Mouse (Mus musculus): ENCODE measurements around the gene Ssc4d. TPM values are rescaled to one million over a fixed set of nuclear protein-coding genes. Genes with fewer than 3 reads are reported as not detected.

The Ssc4d gene
- polyA plus RNA-seq, 1 experiment from 2014 or later: 3.8 TPM

- H3K4me2 ChIP-seq: no peak overlapping the region
- no peaks in the 10 kb centered on the region for H3K27me3 ChIP-seq (ENCODE audit: insufficient read depth, low read length)
- peaks cover 3% of the 10 kb centered on the region; the same call in 1 of the 2 replicates for H3K4me1 ChIP-seq (ENCODE audit: insufficient read depth)
- peaks cover 85% of the 10 kb centered on the region for H3K36me3 ChIP-seq (ENCODE audit: insufficient read depth)
- no peak overlapping the region for H3K9ac ChIP-seq
- H3K9me3 ChIP-seq (ENCODE audit: low read depth, low read length): no peaks in the 10 kb centered on the region
- no peak for DNase-seq
- no peak for ATAC-seq (ENCODE audit: insufficient read depth)
- no peak for TF ChIP-seq CTCF (IDR thresholded peaks at IDR 0.05; ENCODE audit: low read depth)
- H3K27ac ChIP-seq (ENCODE audit: low read depth): no peak overlapping the region
- no peak overlapping the region for H3K4me3 ChIP-seq (ENCODE audit: low read depth, low read length)
- 91% methylated on average over 5 of the region's 5 CpGs for WGBS
These were observed 56.3 kb downstream of the Ssc4d start for GRCm38 (mm10) chr5:135918059-135918437.

- no peaks in the 10 kb centered on the region for H3K27me3 ChIP-seq (ENCODE audit: insufficient read depth, low read length)
- H3K27ac ChIP-seq (ENCODE audit: low read depth): no peak overlapping the region
- TF ChIP-seq CTCF (IDR thresholded peaks at IDR 0.05; ENCODE audit: low read depth): peak; percentile 46
- peaks cover 3% of the 10 kb centered on the region; the same call in 1 of the 2 replicates for H3K4me1 ChIP-seq (ENCODE audit: insufficient read depth)
- H3K4me2 ChIP-seq: no peak overlapping the region
- no peak for DNase-seq
- no peaks in the 10 kb centered on the region for H3K9me3 ChIP-seq (ENCODE audit: low read depth, low read length)
- ATAC-seq (ENCODE audit: insufficient read depth): no peak
- WGBS: 92% methylated on average over 8 of the region's 8 CpGs
- no peak overlapping the region for H3K9ac ChIP-seq
- peaks cover 82% of the 10 kb centered on the region for H3K36me3 ChIP-seq (ENCODE audit: insufficient read depth)
- H3K4me3 ChIP-seq (ENCODE audit: low read depth, low read length): no peak overlapping the region
These were observed 56.8 kb downstream of the Ssc4d start for GRCm38 (mm10) chr5:135917327-135918058.

- Histone ChIP-seq H3K9me3 (ENCODE audit: low read depth, low read length) (no peaks in the 10 kb centered on the region), H3K36me3 (ENCODE audit: insufficient read depth) (peaks cover 76% of the 10 kb centered on the region), H3K4me2 (no peak overlapping the region), H3K4me3 (ENCODE audit: low read depth, low read length) (no peak overlapping the region), H3K9ac (no peak overlapping the region), H3K27me3 (ENCODE audit: insufficient read depth, low read length) (no peaks in the 10 kb centered on the region), H3K4me1 (ENCODE audit: insufficient read depth) (peaks cover 3% of the 10 kb centered on the region; the same call in 1 of the 2 replicates), H3K27ac (ENCODE audit: low read depth) (no peak overlapping the region)
- WGBS: 79% methylated on average over 3 of the region's 3 CpGs
- no peak for TF ChIP-seq CTCF (IDR thresholded peaks at IDR 0.05; ENCODE audit: low read depth)
- DNase-seq (no peak), ATAC-seq (ENCODE audit: insufficient read depth) (no peak)
These were observed 57.7 kb downstream of the Ssc4d start for GRCm38 (mm10) chr5:135916601-135917000.

GRCm38 (mm10) chr5:135916051-135916565 lies 58.2 kb downstream of the Ssc4d start:
- ATAC-seq (ENCODE audit: insufficient read depth) (no peak), DNase-seq (no peak)
- H3K4me1 ChIP-seq (ENCODE audit: insufficient read depth): peaks cover 3% of the 10 kb centered on the region; the same call in 1 of the 2 replicates
- H3K4me3 ChIP-seq (ENCODE audit: low read depth, low read length): no peak overlapping the region
- H3K36me3 ChIP-seq (ENCODE audit: insufficient read depth): peaks cover 76% of the 10 kb centered on the region
- 74% methylated on average over 6 of the region's 6 CpGs for WGBS
- no peaks in the 10 kb centered on the region for H3K27me3 ChIP-seq (ENCODE audit: insufficient read depth, low read length)
- no peak overlapping the region for H3K27ac ChIP-seq (ENCODE audit: low read depth)
- TF ChIP-seq CTCF (IDR thresholded peaks at IDR 0.05; ENCODE audit: low read depth): no peak
- no peak overlapping the region for H3K9ac ChIP-seq
- H3K4me2 ChIP-seq: no peak overlapping the region
- no peaks in the 10 kb centered on the region for H3K9me3 ChIP-seq (ENCODE audit: low read depth, low read length)

GRCm38 (mm10) chr5:135914156-135914555 lies 60.2 kb downstream of the Ssc4d start:
- ATAC-seq (ENCODE audit: insufficient read depth): no peak
- Histone ChIP-seq H3K36me3 (ENCODE audit: insufficient read depth) (peaks cover 76% of the 10 kb centered on the region), H3K27me3 (ENCODE audit: insufficient read depth, low read length) (no peaks in the 10 kb centered on the region), H3K9me3 (ENCODE audit: low read depth, low read length) (no peaks in the 10 kb centered on the region), H3K9ac (no peak overlapping the region), H3K4me1 (ENCODE audit: insufficient read depth) (peaks cover 3% of the 10 kb centered on the region; the same call in 1 of the 2 replicates), H3K4me2 (no peak overlapping the region), H3K27ac (ENCODE audit: low read depth) (no peak overlapping the region), H3K4me3 (ENCODE audit: low read depth, low read length) (no peak overlapping the region)
- no peak for DNase-seq
- TF ChIP-seq CTCF (IDR thresholded peaks at IDR 0.05; ENCODE audit: low read depth): no peak
- 74% methylated on average over 6 of the region's 6 CpGs for WGBS

- Histone ChIP-seq H3K4me3 (ENCODE audit: low read depth, low read length) (no peak overlapping the region), H3K4me2 (no peak overlapping the region), H3K9ac (no peak overlapping the region), H3K27me3 (ENCODE audit: insufficient read depth, low read length) (no peaks in the 10 kb centered on the region), H3K27ac (ENCODE audit: low read depth) (no peak overlapping the region), H3K36me3 (ENCODE audit: insufficient read depth) (peaks cover 76% of the 10 kb centered on the region), H3K4me1 (ENCODE audit: insufficient read depth) (peaks cover 3% of the 10 kb centered on the region; the same call in 1 of the 2 replicates), H3K9me3 (ENCODE audit: low read depth, low read length) (no peaks in the 10 kb centered on the region)
- TF ChIP-seq CTCF (IDR thresholded peaks at IDR 0.05; ENCODE audit: low read depth): no peak
- DNase-seq (no peak), ATAC-seq (ENCODE audit: insufficient read depth) (no peak)
- WGBS: 65% methylated on average over 5 of the region's 5 CpGs
These were observed 61.1 kb downstream of the Ssc4d start for GRCm38 (mm10) chr5:135913201-135913600.

GRCm38 (mm10) chr5:135911633-135912220 lies 62.6 kb downstream of the Ssc4d start:
- no peaks in the 10 kb centered on the region for H3K9me3 ChIP-seq (ENCODE audit: low read depth, low read length)
- ATAC-seq (ENCODE audit: insufficient read depth): no peak

More at GRCm38 (mm10) chr5:135911633-135912220, 62.6 kb downstream of the Ssc4d start:
- no peak for TF ChIP-seq CTCF (IDR thresholded peaks at IDR 0.05; ENCODE audit: low read depth)
- Histone ChIP-seq H3K27me3 (ENCODE audit: insufficient read depth, low read length) (no peaks in the 10 kb centered on the region), H3K4me1 (ENCODE audit: insufficient read depth) (peaks cover 3% of the 10 kb centered on the region; the same call in 1 of the 2 replicates), H3K36me3 (ENCODE audit: insufficient read depth) (peaks cover 78% of the 10 kb centered on the region), H3K9ac (no peak overlapping the region), H3K4me2 (no peak overlapping the region), H3K4me3 (ENCODE audit: low read depth, low read length) (no peak overlapping the region), H3K27ac (ENCODE audit: low read depth) (no peak overlapping the region)
- DNase-seq: no peak
- 85% methylated on average over 11 of the region's 11 CpGs for WGBS
